Mouse (Mus musculus) testis, adult 2 months (tissue): Measurements from ENCODE around the gene Gm20388.

Experiments used
- CTCF ChIP-seq: fragments of 200-500 bp; IDR thresholded peaks from 2 replicates; pipeline ENCODE4 v1.5.1; 2012; ENCODE audit warnings: low read depth, mild to moderate bottlenecking, inconsistent platforms, low read length, moderate library complexity; ENCODE audit not compliant: control insufficient read depth, insufficient read depth, insufficient replicate concordance
- POLR2A ChIP-seq: fragments of 200-500 bp; IDR thresholded peaks from 2 replicates; pipeline ENCODE4 v1.6.1; 2012; ENCODE audit warnings: low read depth, mild to moderate bottlenecking, inconsistent platforms, low read length, moderate library complexity; ENCODE audit not compliant: control insufficient read depth

DNA sequence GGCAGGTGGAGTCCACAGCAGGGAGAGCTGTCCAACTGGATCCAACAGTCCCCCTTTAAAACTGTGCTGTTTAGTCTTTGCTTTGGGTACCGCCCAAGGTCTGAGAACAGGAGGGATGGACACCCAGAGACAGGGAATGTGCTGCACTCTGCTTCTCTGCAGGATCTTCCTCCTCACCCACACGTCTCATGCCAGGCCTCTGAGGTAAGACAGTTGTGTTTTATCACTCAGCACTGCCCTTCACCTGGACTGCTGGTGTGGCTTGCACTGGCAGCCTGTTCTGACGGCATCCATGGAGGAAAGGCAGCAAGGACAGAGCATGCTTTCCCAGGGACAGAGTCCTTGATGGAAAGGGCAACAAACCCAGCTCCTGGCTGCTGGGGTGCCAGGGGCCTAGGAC is 2991.9 kb downstream of the Gm20388 start:
- no peak for TF ChIP-seq CTCF
- TF ChIP-seq POLR2A: no peak
